Mouse (Mus musculus): Measurements from ENCODE around the gene Rpl19. TPM values are rescaled to one million over a fixed set of nuclear protein-coding genes. Genes with fewer than 3 reads are reported as not detected.
A peak's percentile ranks its signal among the peaks of the same experiment; 100 is the strongest.

The Rpl19 gene
- polyA plus RNA-seq, 1 experiment: 1,209 TPM

- no peak for TF ChIP-seq POLR2A (IDR thresholded peaks at IDR 0.05; ENCODE audit: borderline replicate concordance, extremely low read depth, insufficient read depth, insufficient read length, poor library complexity, severe bottlenecking)
- no peak for TF ChIP-seq CTCF (IDR thresholded peaks at IDR 0.05; ENCODE audit: borderline replicate concordance, extremely low read depth, insufficient read depth, insufficient read length)
- no peak for DNase-seq (ENCODE audit: low read depth)
These were observed 26.0 kb upstream of the Rpl19 start for GRCm38 (mm10) chr11:98000378-98001140.

DNA sequence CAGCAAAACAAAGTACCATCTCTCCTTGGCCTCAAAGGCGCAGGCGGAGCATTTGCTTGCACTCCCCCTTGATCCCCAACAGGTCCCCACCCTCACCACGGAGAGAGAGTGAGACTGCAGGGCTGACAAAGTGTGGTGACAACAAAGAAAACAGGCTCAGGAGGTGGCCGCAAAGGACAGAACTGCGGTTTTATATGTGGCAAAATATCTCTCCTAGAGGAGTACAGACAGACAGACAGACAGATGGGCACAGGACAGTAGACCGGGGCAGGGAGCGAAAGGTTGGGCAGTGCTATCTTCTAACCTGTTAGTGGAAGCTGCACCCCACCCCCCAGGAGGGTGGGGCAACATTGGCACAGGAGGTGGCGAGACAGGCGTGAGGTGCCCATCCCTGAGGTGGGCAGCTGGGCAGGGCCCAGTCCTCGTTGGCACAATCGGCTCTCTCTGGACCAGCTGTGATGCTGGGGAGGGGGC is 25.1 kb upstream of the Rpl19 start:
- TF ChIP-seq POLR2A (IDR thresholded peaks at IDR 0.05; ENCODE audit: borderline replicate concordance, extremely low read depth, insufficient read depth, insufficient read length, poor library complexity, severe bottlenecking) (no peak), CTCF (IDR thresholded peaks at IDR 0.05; ENCODE audit: borderline replicate concordance, extremely low read depth, insufficient read depth, insufficient read length) (no peak)
- no peak for DNase-seq (ENCODE audit: low read depth)

DNA sequence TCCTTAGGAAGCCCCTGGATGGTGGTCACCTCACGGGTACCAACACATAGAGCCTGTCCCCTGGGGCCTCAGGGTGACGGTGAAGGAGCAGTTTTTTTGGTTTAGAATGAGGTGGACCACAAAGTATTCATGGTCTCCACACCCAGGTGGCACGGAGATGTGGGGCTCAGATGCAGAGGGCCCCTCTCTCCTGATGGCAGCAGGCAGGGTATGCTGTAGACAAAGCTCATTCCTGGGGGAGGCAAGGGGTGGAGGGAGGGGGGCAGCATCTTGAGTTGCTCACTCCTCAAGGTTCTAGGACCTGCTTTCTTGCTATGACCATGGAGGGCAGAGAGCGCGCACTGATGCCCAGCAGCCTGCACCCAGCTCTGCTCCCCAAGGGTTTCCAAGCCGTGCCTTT is 24.5 kb upstream of the Rpl19 start:
- TF ChIP-seq POLR2A (IDR thresholded peaks at IDR 0.05; ENCODE audit: borderline replicate concordance, extremely low read depth, insufficient read depth, insufficient read length, poor library complexity, severe bottlenecking): no peak
- TF ChIP-seq CTCF (IDR thresholded peaks at IDR 0.05; ENCODE audit: borderline replicate concordance, extremely low read depth, insufficient read depth, insufficient read length): no peak
- no peak for DNase-seq (ENCODE audit: low read depth)

DNA sequence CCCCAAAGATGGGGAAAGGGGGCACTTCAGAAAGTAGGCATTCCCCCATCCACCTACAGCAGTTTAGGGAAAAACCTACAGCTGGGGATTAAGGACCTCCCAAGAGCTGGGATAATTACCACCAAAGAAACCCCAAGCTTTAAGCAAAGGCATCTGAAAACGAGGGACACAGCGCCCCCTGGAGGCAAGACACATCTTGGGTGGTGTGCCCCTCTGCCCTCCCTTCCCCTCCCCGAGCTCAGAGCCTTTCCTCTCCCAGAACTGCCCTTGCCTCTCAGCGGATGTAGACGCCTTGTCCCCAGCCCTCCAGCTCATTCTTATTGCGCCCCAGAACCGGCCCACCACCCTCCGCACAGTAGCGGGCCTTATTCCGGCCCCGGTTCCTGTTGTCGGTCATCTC is 23.9 kb upstream of the Rpl19 start:
- DNase-seq (ENCODE audit: low read depth): peak; percentile 82
- TF ChIP-seq POLR2A (IDR thresholded peaks at IDR 0.05; ENCODE audit: borderline replicate concordance, extremely low read depth, insufficient read depth, insufficient read length, poor library complexity, severe bottlenecking) (no peak), CTCF (IDR thresholded peaks at IDR 0.05; ENCODE audit: borderline replicate concordance, extremely low read depth, insufficient read depth, insufficient read length) (peak; percentile 85)

DNA sequence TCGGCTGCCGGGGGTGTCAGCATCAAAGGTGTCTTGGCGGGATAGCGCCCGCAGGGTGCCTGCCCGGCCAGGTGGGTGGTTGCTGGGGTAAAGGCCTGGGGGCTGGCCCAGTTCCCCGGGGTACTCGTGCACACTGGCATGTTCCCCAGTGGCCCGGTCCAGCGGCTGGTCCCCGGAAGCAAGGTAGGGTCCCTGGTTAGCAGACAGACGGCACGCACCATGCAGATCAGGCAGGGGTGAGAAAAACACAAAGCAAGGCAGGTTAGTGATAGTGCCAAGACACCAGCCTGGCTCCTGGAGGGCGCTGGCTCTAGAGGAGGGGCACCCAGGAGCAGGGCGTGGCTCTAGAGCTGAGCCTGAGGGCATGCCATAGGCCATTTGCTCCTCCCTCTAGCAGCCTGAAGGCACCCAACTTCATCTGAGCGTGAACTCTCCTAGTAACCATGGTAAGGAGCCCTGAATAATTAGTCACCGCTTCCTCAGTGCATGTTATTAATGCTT is 23.3 kb upstream of the Rpl19 start:
- peak; percentile 69 for DNase-seq (ENCODE audit: low read depth)
- no peak for TF ChIP-seq POLR2A (IDR thresholded peaks at IDR 0.05; ENCODE audit: borderline replicate concordance, extremely low read depth, insufficient read depth, insufficient read length, poor library complexity, severe bottlenecking)
- no peak for TF ChIP-seq CTCF (IDR thresholded peaks at IDR 0.05; ENCODE audit: borderline replicate concordance, extremely low read depth, insufficient read depth, insufficient read length)

DNA sequence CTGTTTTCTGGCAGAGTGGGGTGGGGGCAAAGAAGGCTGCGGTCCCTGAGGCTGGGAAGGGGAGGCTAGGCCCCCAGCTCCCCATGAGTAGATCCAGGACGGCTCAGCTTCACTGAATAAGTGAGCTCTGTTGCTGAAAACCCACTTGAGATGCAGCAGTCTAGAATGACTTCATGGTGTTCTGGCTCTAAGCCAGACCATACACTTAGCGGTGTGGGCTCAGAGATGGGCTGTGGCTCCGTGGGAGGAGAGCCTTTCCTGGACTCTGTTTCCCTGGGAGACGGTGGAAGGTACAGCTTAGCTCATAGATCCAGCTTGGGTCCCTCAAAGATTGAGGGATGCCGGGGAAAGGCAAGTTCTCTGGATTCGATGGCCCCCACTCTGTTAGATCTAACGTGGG is 22.3 kb upstream of the Rpl19 start:
- no peak for TF ChIP-seq POLR2A (IDR thresholded peaks at IDR 0.05; ENCODE audit: borderline replicate concordance, extremely low read depth, insufficient read depth, insufficient read length, poor library complexity, severe bottlenecking)
- DNase-seq (ENCODE audit: low read depth): peak; percentile 56

GRCm38 (mm10) chr11:98005076-98005475 is 21.4 kb upstream of the Rpl19 start:
- TF ChIP-seq CTCF (IDR thresholded peaks at IDR 0.05; ENCODE audit: borderline replicate concordance, extremely low read depth, insufficient read depth, insufficient read length) (no peak), POLR2A (IDR thresholded peaks at IDR 0.05; ENCODE audit: borderline replicate concordance, extremely low read depth, insufficient read depth, insufficient read length, poor library complexity, severe bottlenecking) (no peak)
- no peak for DNase-seq (ENCODE audit: low read depth)

- DNase-seq (ENCODE audit: low read depth): no peak
- TF ChIP-seq POLR2A (IDR thresholded peaks at IDR 0.05; ENCODE audit: borderline replicate concordance, extremely low read depth, insufficient read depth, insufficient read length, poor library complexity, severe bottlenecking) (no peak), CTCF (IDR thresholded peaks at IDR 0.05; ENCODE audit: borderline replicate concordance, extremely low read depth, insufficient read depth, insufficient read length) (no peak)
These were observed 20.8 kb upstream of the Rpl19 start for GRCm38 (mm10) chr11:98005686-98006085.

- TF ChIP-seq POLR2A (IDR thresholded peaks at IDR 0.05; ENCODE audit: borderline replicate concordance, extremely low read depth, insufficient read depth, insufficient read length, poor library complexity, severe bottlenecking): no peak
- TF ChIP-seq CTCF (IDR thresholded peaks at IDR 0.05; ENCODE audit: borderline replicate concordance, extremely low read depth, insufficient read depth, insufficient read length): no peak
These were observed 18.4 kb upstream of the Rpl19 start for GRCm38 (mm10) chr11:98008087-98008486.

GRCm38 (mm10) chr11:98011716-98012115 is 14.8 kb upstream of the Rpl19 start:
- no peak for DNase-seq (ENCODE audit: low read depth)
- TF ChIP-seq POLR2A (IDR thresholded peaks at IDR 0.05; ENCODE audit: borderline replicate concordance, extremely low read depth, insufficient read depth, insufficient read length, poor library complexity, severe bottlenecking): no peak
- no peak for TF ChIP-seq CTCF (IDR thresholded peaks at IDR 0.05; ENCODE audit: borderline replicate concordance, extremely low read depth, insufficient read depth, insufficient read length)

More at GRCm38 (mm10) chr11:98008087-98008486, 18.4 kb upstream of the Rpl19 start:
- no peak for DNase-seq (ENCODE audit: low read depth)

- TF ChIP-seq POLR2A (IDR thresholded peaks at IDR 0.05; ENCODE audit: borderline replicate concordance, extremely low read depth, insufficient read depth, insufficient read length, poor library complexity, severe bottlenecking): no peak
- no peak for TF ChIP-seq CTCF (IDR thresholded peaks at IDR 0.05; ENCODE audit: borderline replicate concordance, extremely low read depth, insufficient read depth, insufficient read length)
- no peak for DNase-seq (ENCODE audit: low read depth)
These were observed 13.7 kb upstream of the Rpl19 start for GRCm38 (mm10) chr11:98012831-98013230.

GRCm38 (mm10) chr11:98016177-98016576 is 10.3 kb upstream of the Rpl19 start:
- DNase-seq (ENCODE audit: low read depth): no peak
- no peak for TF ChIP-seq POLR2A (IDR thresholded peaks at IDR 0.05; ENCODE audit: borderline replicate concordance, extremely low read depth, insufficient read depth, insufficient read length, poor library complexity, severe bottlenecking)

Measured in brain, embryonic 14.5 days (tissue).